Mouse (Mus musculus) neutrophil, adult 5-6 weeks (primary cell): ENCODE data around the gene B4galnt4. TPM values are rescaled to one million over a fixed set of nuclear protein-coding genes. Genes with fewer than 3 reads are reported as not detected.

ENCODE experiments used
- ATAC-seq: fragments of 151-379, 151-347 bp; 2 replicates; pipeline ENCODE4 v1.8.0; 2017; ENCODE audit warnings: mild to moderate bottlenecking, moderate TSS enrichment; ENCODE audit not compliant: insufficient number of reproducible peaks, poor library complexity, low FRiP score, severe bottlenecking; ENCODE audit errors: extremely low read depth
- total RNA-seq: library from RNA; stranded (forward); fragments of 200-1000 nt; gene quantifications from 2 replicates; pipeline ENCODE4 v1.2.3, GENCODE M21; 2017

Gene B4galnt4
- total RNA-seq, 1 experiment from 2014 or later = not detected

DNA sequence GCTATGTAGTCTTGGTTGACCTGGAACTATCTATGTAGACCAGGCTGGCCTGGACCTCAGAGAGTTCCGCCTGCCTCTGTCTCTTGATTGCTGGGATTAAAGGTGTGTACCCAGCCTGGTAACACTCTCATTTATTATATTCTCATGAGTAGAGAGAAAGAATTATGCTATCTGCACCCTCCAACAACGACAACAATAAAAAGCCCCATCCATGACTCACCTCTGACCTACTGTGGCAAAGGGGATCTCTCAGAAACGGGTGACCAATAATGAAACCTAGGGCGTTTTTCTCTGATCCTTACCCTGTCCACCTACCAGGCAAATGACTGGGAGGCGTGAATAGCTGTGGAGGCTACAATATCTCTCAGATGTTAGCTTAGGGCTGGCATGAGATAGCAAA, 36.3 kb downstream of the B4galnt4 start:
- no peak for ATAC-seq

DNA sequence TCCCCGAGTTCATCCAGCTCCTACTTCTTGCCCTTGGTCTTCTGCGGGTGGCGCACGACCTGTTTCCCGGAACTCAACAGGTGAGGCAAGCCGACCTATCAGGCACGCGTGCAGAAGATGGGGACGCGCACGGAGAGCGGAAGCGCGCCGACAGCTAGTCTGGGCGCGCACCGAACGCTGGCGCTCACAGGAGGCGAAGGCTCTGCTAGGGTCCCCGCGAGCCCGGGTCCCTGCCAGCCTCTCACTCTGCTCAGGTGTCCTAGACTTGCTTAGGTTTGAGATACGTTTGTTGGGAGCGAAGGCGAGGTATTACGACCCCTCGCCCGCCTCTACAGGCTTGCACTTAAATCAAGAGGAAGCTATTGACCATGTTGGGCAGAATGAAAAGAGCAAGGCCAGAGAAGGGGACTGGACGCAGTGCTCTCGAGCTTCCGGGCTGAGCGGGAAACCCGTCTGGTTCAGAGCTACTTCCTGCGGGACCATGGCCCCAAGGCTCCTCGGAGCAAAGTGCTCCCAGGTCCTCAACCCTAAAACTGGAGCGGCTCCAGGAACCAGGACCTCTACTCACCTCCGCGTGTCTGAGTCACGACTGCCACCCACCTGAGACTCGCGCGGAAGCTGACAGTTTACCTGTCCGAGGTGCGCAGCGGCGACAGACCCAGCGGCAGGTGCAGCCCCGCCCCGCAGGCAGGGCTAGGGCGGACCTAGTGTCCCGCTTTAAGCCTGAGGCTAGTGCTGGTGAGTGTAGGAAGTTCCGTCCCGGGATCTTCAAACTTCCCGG, 39.2 kb downstream of the B4galnt4 start, which contains the start of gene Sigirr:
TSS of gene Sigirr (minus strand) at position 662 of the 781 bp plus-strand sequence.
- ATAC-seq = peak; percentile 36; the same call in 1 of the 2 replicates

DNA sequence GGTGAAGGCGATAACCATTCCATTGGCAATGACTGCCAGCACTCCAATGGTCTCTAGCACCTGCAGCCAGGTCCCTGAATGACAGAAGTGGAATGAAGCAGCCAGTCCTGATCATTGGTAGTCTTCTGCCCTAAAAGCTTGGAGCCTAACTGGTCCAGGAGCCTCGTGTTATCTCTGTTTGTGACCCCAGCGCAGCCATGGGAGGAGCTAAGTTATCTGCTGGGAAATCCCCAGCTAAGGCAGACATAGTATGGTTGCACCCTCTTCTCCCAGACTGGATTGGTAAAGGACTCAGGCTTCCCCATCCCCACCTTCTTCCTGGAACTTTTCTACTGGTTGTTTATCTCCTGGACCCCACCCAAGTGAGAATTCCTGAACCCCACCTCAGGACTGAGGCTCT, 42.3 kb downstream of the B4galnt4 start:
- ATAC-seq = no peak

DNA sequence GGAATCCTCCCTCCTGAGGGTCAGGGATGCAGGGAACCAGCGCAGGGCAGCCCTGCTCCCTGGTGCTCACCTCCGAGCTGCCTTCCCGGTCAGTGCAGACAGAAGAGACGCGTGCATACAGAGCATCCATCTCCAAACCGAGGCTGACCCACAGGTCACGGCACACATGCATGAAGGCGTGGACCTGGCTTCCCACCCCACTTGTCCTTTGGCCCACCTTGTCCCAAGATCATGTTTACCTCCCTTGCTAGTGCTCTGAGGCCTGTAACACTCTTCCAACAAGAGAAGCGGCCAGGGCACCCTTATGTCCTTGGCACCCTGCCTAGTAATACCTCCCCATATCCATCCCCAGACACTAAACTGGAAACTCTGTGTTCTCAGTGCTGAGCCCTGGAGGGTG, 55.0 kb downstream of the B4galnt4 start:
- ATAC-seq = no peak

DNA sequence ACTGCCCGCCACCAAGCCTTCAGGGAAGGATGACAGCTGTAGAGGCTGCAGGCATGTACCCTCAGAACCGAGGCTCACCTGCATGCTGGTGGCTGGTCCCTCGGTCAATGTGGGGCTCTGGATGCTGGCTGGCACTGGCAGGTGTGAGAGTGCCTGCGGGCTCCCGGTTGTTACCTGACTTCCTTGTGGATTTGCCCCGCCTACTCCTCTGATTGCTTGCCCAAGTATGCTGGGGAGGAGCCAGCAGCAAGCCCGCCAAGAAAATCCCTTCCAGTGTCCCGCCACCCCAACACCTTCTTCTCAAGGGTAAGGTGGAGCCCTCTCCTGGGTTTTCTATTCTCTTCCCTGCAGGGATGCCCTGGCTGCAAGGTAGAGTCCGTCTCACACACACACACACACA, 56.7 kb downstream of the B4galnt4 start, which contains the start of gene Ano9:
TSS of gene Ano9 (minus strand) at position 171 of the 400 bp plus-strand sequence.
- no peak for ATAC-seq

DNA sequence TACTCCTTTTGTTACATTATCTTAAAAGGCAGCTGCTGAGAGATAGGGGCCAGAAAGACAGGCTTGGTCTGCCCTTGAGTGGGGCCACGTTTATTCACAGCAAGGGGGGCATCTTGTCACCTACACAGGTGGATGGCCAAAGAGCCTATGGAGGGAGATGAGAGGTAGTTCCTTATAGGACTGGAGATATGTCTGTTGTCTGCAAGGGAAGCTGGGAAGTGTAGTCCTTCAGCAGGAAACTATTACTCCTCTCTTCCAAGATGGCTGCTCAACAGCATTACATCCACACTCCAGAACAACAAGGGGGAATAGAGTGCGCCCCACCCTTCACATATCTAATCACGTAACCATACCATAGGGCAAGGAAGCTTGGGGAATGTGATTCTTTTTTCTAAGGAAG, 58.6 kb downstream of the B4galnt4 start:
- ATAC-seq = no peak

DNA sequence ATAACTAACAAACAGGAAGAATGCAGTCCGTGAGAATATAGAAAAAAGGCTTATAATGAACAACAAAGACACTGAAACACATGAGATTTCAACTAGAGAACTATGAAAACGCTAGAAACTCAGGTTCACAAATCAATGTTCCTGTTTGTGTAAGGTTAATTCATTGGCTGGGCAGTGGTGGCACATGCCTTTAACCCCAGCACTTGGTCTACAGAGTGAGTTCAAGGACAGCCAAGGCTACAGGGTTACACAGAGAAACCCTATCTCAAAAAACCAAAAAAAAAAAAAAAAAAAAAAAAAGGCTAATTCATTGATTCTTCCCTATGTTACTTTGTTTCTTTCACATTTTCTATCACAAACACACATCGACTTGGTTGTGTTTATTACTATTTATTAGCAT, 59.7 kb downstream of the B4galnt4 start:
- ATAC-seq = no peak

DNA sequence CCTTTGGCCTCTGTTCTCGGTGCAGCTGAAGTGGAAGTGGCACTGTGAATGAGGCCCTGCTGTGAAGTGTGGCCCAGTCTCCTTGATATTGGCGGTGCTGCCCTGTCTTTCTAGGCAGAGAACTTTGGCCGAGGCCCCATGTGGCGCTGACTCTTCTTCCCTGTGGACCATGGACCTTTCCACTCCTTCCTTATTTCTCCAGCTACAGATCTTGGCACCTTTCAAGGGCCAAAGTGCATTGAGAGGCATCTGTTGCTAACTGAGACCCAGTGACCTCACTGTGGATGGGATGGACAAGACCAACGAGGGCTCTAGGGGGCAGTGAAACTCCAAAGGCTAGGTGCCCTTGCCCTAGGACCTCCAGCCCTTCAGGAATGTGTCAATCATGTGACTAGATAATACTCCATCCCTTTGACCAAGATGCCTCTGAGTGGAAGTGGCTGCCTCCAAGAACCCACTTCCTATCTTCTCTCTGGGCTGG, 60.2 kb downstream of the B4galnt4 start:
- ATAC-seq = no peak

Other genes starting within 250 kb of the B4galnt4 start
- not detected in 2 replicates for gene Zfp941, start 238.9 kb upstream of the B4galnt4 start, total RNA-seq
- not detected in 2 replicates for gene Urah, start 226.1 kb upstream of the B4galnt4 start, total RNA-seq
- gene Scgb1c1, start 215.6 kb upstream of the B4galnt4 start, total RNA-seq = not detected in 2 replicates
- gene Odf3, start 213.3 kb upstream of the B4galnt4 start, total RNA-seq = not detected in 2 replicates
- gene Gm45785, start 204.8 kb upstream of the B4galnt4 start, total RNA-seq = not detected in 2 replicates
- 120 and 128 TPM in 2 replicates for gene Ric8a, start 204.1 kb upstream of the B4galnt4 start, total RNA-seq
- 28.3 and 47.1 TPM in 2 replicates for gene Bet1l, start 203.5 kb upstream of the B4galnt4 start, total RNA-seq
- gene Psmd13, start 179.1 kb upstream of the B4galnt4 start, total RNA-seq = 96.6 and 110 TPM in 2 replicates
- gene Sirt3, start 178.8 kb upstream of the B4galnt4 start, total RNA-seq = 14.5 and 20.1 TPM in 2 replicates
- gene Cox8b, start 160.7 kb upstream of the B4galnt4 start, total RNA-seq = not detected in 2 replicates
- gene Nlrp6, start 140.2 kb upstream of the B4galnt4 start, total RNA-seq = 0.47 TPM in 1 of 2 replicates, not detected in the other
- gene Pgghg, start 119.7 kb upstream of the B4galnt4 start, total RNA-seq = 15.0 and 17.9 TPM in 2 replicates
- gene Ifitm5, start 110.8 kb upstream of the B4galnt4 start, total RNA-seq = 12.8 and 18.0 TPM in 2 replicates
- not detected in 2 replicates for gene Gm45717, start 105.2 kb upstream of the B4galnt4 start, total RNA-seq
- 514 and 537 TPM in 2 replicates for gene Ifitm2, start 105.1 kb upstream of the B4galnt4 start, total RNA-seq
- gene Ifitm1, start 93.9 kb upstream of the B4galnt4 start, total RNA-seq = 416 and 446 TPM in 2 replicates
- 187 and 230 TPM in 2 replicates for gene Ifitm3, start 50.3 kb upstream of the B4galnt4 start, total RNA-seq
- gene Ifitm6, start 43.2 kb upstream of the B4galnt4 start, total RNA-seq = 105 and 120 TPM in 2 replicates
- not detected in 2 replicates for gene Gm17387, start 32.0 kb upstream of the B4galnt4 start, total RNA-seq
- 10.5 and 11.0 TPM in 2 replicates for gene Pkp3, start 17.1 kb downstream of the B4galnt4 start, total RNA-seq
- 21.0 and 21.9 TPM in 2 replicates for gene Sigirr, start 39.5 kb downstream of the B4galnt4 start, total RNA-seq
- gene Ano9, start 56.7 kb downstream of the B4galnt4 start, total RNA-seq = not detected in 2 replicates
- gene Ptdss2, start 61.3 kb downstream of the B4galnt4 start, total RNA-seq = 4.2 and 6.3 TPM in 2 replicates
- 41.0 and 51.8 TPM in 2 replicates for gene Rnh1, start 111.8 kb downstream of the B4galnt4 start, total RNA-seq
- gene Hras, start 132.9 kb downstream of the B4galnt4 start, total RNA-seq = 13.7 and 23.8 TPM in 2 replicates
- gene Lrrc56, start 133.1 kb downstream of the B4galnt4 start, total RNA-seq = 1.9 and 3.9 TPM in 2 replicates
- 2.6 and 3.2 TPM in 2 replicates for gene Lmntd2, start 153.0 kb downstream of the B4galnt4 start, total RNA-seq
- 7.1 and 9.0 TPM in 2 replicates for gene Rassf7, start 154.8 kb downstream of the B4galnt4 start, total RNA-seq
- 82.6 and 97.8 TPM in 2 replicates for gene Phrf1, start 167.7 kb downstream of the B4galnt4 start, total RNA-seq
- gene Irf7, start 205.4 kb downstream of the B4galnt4 start, total RNA-seq = 122 and 134 TPM in 2 replicates
- gene Cdhr5, start 215.7 kb downstream of the B4galnt4 start, total RNA-seq = not detected in 2 replicates
- gene Sct, start 218.0 kb downstream of the B4galnt4 start, total RNA-seq = not detected in 2 replicates
- gene Drd4, start 230.9 kb downstream of the B4galnt4 start, total RNA-seq = not detected in 2 replicates